ENCODE assay signal across 22 mouse cellular contexts in the genomic region with DNA sequence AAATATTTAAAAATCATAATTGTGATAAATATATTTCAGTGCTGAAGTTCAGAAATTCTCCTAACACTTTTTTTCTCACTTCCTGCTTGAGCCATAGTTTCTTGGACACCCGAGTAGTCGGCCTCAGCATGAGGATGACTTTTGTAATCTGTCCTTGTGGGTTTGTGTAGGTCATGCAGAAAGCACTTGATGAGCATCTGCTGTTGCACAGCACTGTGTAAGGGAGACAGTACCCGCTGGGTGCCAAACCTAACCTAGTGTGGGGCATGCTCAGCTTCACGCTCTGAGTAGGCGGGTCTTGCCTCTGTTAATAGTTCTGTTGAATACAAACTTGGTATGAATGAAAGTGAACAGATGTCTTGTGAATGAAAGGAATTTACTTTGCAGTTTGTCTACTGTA.
A peak's percentile ranks its signal among the peaks of the same experiment; 100 is the strongest.
DNase-seq lines count a peak whose midpoint lies in the region; ATAC-seq and TF ChIP-seq lines count a peak whose summit lies in the region.
"Had no signal": no experiment of that assay in that cellular context is flagged by ENCODE, and none has a peak within 500 bp of the region (broad histone marks: within the 10 kb centered on the region; RNA-seq: fewer than 3 reads in every experiment).

No protein-coding gene starts in this region.

- DNase-seq in forebrain, embryonic 14.5 days (ENCODE audit: low spot score) = peak; percentile 9
- DNase-seq in forebrain, embryonic 10.5 days (ENCODE audit: extremely low spot score, low spot score) = no peak
- no peak for DNase-seq in liver, adult 2 months (ENCODE audit: extremely low read depth, low read depth, low spot score)
- no peak for DNase-seq in liver, postnatal 0 days
- DNase-seq in gastrocnemius, postnatal 4 days (ENCODE audit: low spot score in 2 of 2) = no peak
- DNase-seq in right cerebral cortex, postnatal 36 days (ENCODE audit: low spot score in 2 of 2) = no peak
- DNase-seq: adrenal gland, adult 8-10 months; cerebellum, adult 8-10 months; cerebellum, postnatal 14 days; embryo, embryonic 11 days; gastrocnemius, postnatal 10 days; heart, postnatal 14 days had no signal

- TF ChIP-seq CTCF in liver, adult 2 months (IDR thresholded peaks at IDR 0.05; ENCODE audit: low read depth, low read length) = no peak
- TF ChIP-seq CTCF in liver, postnatal 0 days (IDR thresholded peaks at IDR 0.05; ENCODE audit: low read depth) = no peak
- no peak for TF ChIP-seq CTCF in bone marrow macrophage, adult 2 months (IDR thresholded peaks at IDR 0.05; ENCODE audit: low read depth, low read length)

- H3K4me1 ChIP-seq in forebrain, embryonic 14.5 days (ENCODE audit: control insufficient read depth, insufficient read depth, low read length) = no peaks in the 10 kb centered on the region
- no peaks in the 10 kb centered on the region for H3K4me1 ChIP-seq in forebrain, embryonic 10.5 days
- H3K4me1 ChIP-seq in liver, adult 2 months (ENCODE audit: control insufficient read depth, insufficient read depth, low read length) = peaks cover 33% of the 10 kb centered on the region
- H3K4me1 ChIP-seq in liver, postnatal 0 days (ENCODE audit: insufficient read depth) = peaks cover 16% of the 10 kb centered on the region
- peaks cover 25% of the 10 kb centered on the region for H3K4me1 ChIP-seq in bone marrow macrophage, adult 2 months (ENCODE audit: control insufficient read depth, insufficient read depth, low read length)
- H3K4me1 ChIP-seq: embryonic facial prominence, embryonic 15.5 days; forebrain, embryonic 12.5 days; heart, embryonic 15.5 days; hindbrain, embryonic 10.5 days had no signal

- H3K4me2 ChIP-seq in forebrain, embryonic 14.5 days (ENCODE audit: low read length) = no peak overlapping the region
- no peak overlapping the region for H3K4me2 ChIP-seq in liver, postnatal 0 days (ENCODE audit: low read depth, low read length)
- H3K4me2 ChIP-seq: embryonic facial prominence, embryonic 15.5 days; forebrain, embryonic 12.5 days; heart, embryonic 11.5 days; heart, embryonic 15.5 days; hindbrain, embryonic 14.5 days had no signal

- H3K79me2 ChIP-seq in liver, adult 2 months (ENCODE audit: control insufficient read depth, insufficient read depth, low read length) = peaks cover 2% of the 10 kb centered on the region; the same call in 1 of the 2 replicates

- H3K27ac ChIP-seq in forebrain, embryonic 14.5 days (ENCODE audit: low read depth, low read length) = no peak overlapping the region
- H3K27ac ChIP-seq in forebrain, embryonic 10.5 days = no peak overlapping the region
- 0 out of 2 replicates have a peak overlapping the region, but pooled peaks have one; percentile 19 for H3K27ac ChIP-seq in liver, adult 2 months (replicated peaks; ENCODE audit: insufficient read depth, low read depth, low read length)
- H3K27ac ChIP-seq in liver, postnatal 0 days (ENCODE audit: low read depth) = no peak overlapping the region
- H3K27ac ChIP-seq in bone marrow macrophage, adult 2 months (ENCODE audit: insufficient read depth, low read depth, low read length) = 0 out of 2 replicates have a peak overlapping the region, but pooled peaks have one; percentile 4
- H3K27ac ChIP-seq: embryonic facial prominence, embryonic 15.5 days; forebrain, embryonic 12.5 days; heart, embryonic 15.5 days; hindbrain, embryonic 10.5 days; hindbrain, embryonic 14.5 days had no signal

- H3K9me3 ChIP-seq in forebrain, embryonic 14.5 days (replicated peaks; ENCODE audit: control insufficient read depth, low read length) = no peaks in the 10 kb centered on the region
- H3K9me3 ChIP-seq in forebrain, embryonic 10.5 days = no peaks in the 10 kb centered on the region
- H3K9me3 ChIP-seq in liver, postnatal 0 days (ENCODE audit: low read length) = no peaks in the 10 kb centered on the region
- H3K9me3 ChIP-seq: embryonic facial prominence, embryonic 15.5 days; forebrain, embryonic 12.5 days; heart, embryonic 15.5 days; hindbrain, embryonic 10.5 days had no signal

- TF ChIP-seq POLR2A in liver, adult 2 months (IDR thresholded peaks at IDR 0.05; ENCODE audit: extremely low read depth, insufficient read depth, low read length) = no peak
- TF ChIP-seq POLR2A in bone marrow macrophage, adult 2 months (IDR thresholded peaks at IDR 0.05; ENCODE audit: borderline replicate concordance, low read depth, low read length) = no peak

- no peak overlapping the region for H3K9ac ChIP-seq in forebrain, embryonic 14.5 days (ENCODE audit: low read length)
- H3K9ac ChIP-seq in liver, adult 2 months (ENCODE audit: low read depth, low read length) = no peak overlapping the region
- no peak overlapping the region for H3K9ac ChIP-seq in liver, postnatal 0 days (replicated peaks)
- H3K9ac ChIP-seq: embryonic facial prominence, embryonic 15.5 days; forebrain, embryonic 12.5 days; heart, embryonic 15.5 days; hindbrain, embryonic 14.5 days had no signal

- H3K36me3 ChIP-seq in forebrain, embryonic 14.5 days (ENCODE audit: control insufficient read depth, insufficient read depth, low read length) = peaks cover 48% of the 10 kb centered on the region
- H3K36me3 ChIP-seq in forebrain, embryonic 10.5 days (replicated peaks) = peaks cover 75% of the 10 kb centered on the region
- peaks cover 20% of the 10 kb centered on the region for H3K36me3 ChIP-seq in liver, adult 2 months (ENCODE audit: control insufficient read depth, insufficient read depth, low read length)
- peaks cover 32% of the 10 kb centered on the region for H3K36me3 ChIP-seq in liver, postnatal 0 days (replicated peaks; ENCODE audit: insufficient read depth, low read length)

- H3K27me3 ChIP-seq in forebrain, embryonic 14.5 days (replicated peaks; ENCODE audit: control insufficient read depth, insufficient read depth, low read length) = no peaks in the 10 kb centered on the region
- no peaks in the 10 kb centered on the region for H3K27me3 ChIP-seq in forebrain, embryonic 10.5 days (ENCODE audit: poor library complexity, severe bottlenecking)
- no peaks in the 10 kb centered on the region for H3K27me3 ChIP-seq in liver, adult 2 months (ENCODE audit: control insufficient read depth, insufficient read depth, low read length)
- H3K27me3 ChIP-seq in liver, postnatal 0 days (ENCODE audit: insufficient read depth, low read length) = no peaks in the 10 kb centered on the region
- H3K27me3 ChIP-seq: embryonic facial prominence, embryonic 15.5 days; forebrain, embryonic 12.5 days; heart, embryonic 15.5 days had no signal

- WGBS in forebrain, embryonic 14.5 days = 69% methylated on average over 5 of the region's 5 CpGs
- WGBS in forebrain, embryonic 10.5 days = 93% methylated on average over 5 of the region's 5 CpGs
- WGBS in liver, adult 2 months = 69% methylated on average over 5 of the region's 5 CpGs
- 81% methylated on average over 5 of the region's 5 CpGs for WGBS in liver, postnatal 0 days (ENCODE audit: insufficient replicate concordance)

- no peak for TF ChIP-seq EP300 in liver, postnatal 0 days (IDR thresholded peaks at IDR 0.05; ENCODE audit: low read depth)

- ATAC-seq in forebrain, embryonic 14.5 days = no peak
- no peak for ATAC-seq in liver, postnatal 0 days
- ATAC-seq in granulocyte monocyte progenitor cell, adult 5-6 weeks (replicated peaks; ENCODE audit: poor library complexity, severe bottlenecking) = peak; percentile 61
- ATAC-seq: intestine, embryonic 16.5 days had no signal

- H3K4me3 ChIP-seq in forebrain, embryonic 14.5 days (ENCODE audit: low read depth, low read length) = no peak overlapping the region
- H3K4me3 ChIP-seq in forebrain, embryonic 10.5 days = no peak overlapping the region
- H3K4me3 ChIP-seq in liver, adult 2 months (ENCODE audit: insufficient read depth, low read depth, low read length) = no peak overlapping the region
- H3K4me3 ChIP-seq in liver, postnatal 0 days (ENCODE audit: low read depth, low read length) = no peak overlapping the region
- no peak overlapping the region for H3K4me3 ChIP-seq in bone marrow macrophage, adult 2 months (ENCODE audit: insufficient read depth, low read length)
- H3K4me3 ChIP-seq: embryonic facial prominence, embryonic 15.5 days; erythroblast, embryonic 14.5 days; forebrain, embryonic 12.5 days; heart, embryonic 15.5 days; hindbrain, embryonic 10.5 days had no signal

Comparison
In these comparisons a context has a peak if more than half of its experiments do, and no peak if none do; other contexts are left out.
1. H3K27ac ChIP-seq: peak in liver, adult 2 months (single experiment) and bone marrow macrophage, adult 2 months (single experiment); none in forebrain, embryonic 14.5 days (single experiment), forebrain, embryonic 10.5 days (single experiment) and liver, postnatal 0 days (single experiment).